Mouse (Mus musculus) midbrain, postnatal 0 days (tissue): ENCODE results near the gene Sars. TPM values are rescaled to one million over a fixed set of nuclear protein-coding genes. Genes with fewer than 3 reads are reported as not detected.

Source experiments
- ATAC-seq: fragments of 200-750 bp; cut with Nextera tagmentation; 2 replicates; pipeline ENCODE4 v1.8.0; 2017; ENCODE audit warnings: moderate number of reproducible peaks, mild to moderate bottlenecking, moderate TSS enrichment, moderate library complexity; ENCODE audit not compliant: low FRiP score
- DNase-seq: peaks from one replicate; pipeline ENCODE4 v3.0.0-alpha.2; 2015; ENCODE audit warnings: low spot score
- H3K27ac ChIP-seq: fragments of 300-500 bp; sonication (generic); 2 replicates; pipeline ENCODE4 v1.5.1; 2014; ENCODE audit warnings: low read depth, mild to moderate bottlenecking, low read length, mixed read lengths
- H3K27me3 ChIP-seq: fragments of 300-500 bp; sonication (generic); 2 replicates; pipeline ENCODE4 v1.6.1; 2014; ENCODE audit warnings: low read length, control low read depth, mixed read lengths; ENCODE audit not compliant: insufficient read depth
- H3K36me3 ChIP-seq: fragments of 300-500 bp; sonication (generic); 2 replicates; pipeline ENCODE4 v1.6.1; 2014; ENCODE audit warnings: low read length, control low read depth, mixed read lengths; ENCODE audit not compliant: insufficient read depth
- H3K4me1 ChIP-seq: fragments of 300-500 bp; sonication (generic); 2 replicates; pipeline ENCODE4 v1.6.1; 2014; ENCODE audit warnings: mild to moderate bottlenecking, control low read depth, antibody characterized with exemption, low read length, mixed read lengths; ENCODE audit not compliant: insufficient read depth
- H3K4me2 ChIP-seq: fragments of 300-500 bp; sonication (generic); 2 replicates; pipeline ENCODE4 v1.6.1; 2014; ENCODE audit warnings: low read depth, mild to moderate bottlenecking, low read length, mixed read lengths; ENCODE audit not compliant: poor library complexity, severe bottlenecking
- H3K4me3 ChIP-seq: fragments of 300-500 bp; sonication (generic); 2 replicates; pipeline ENCODE4 v1.5.1; 2014; ENCODE audit warnings: low read depth, mild to moderate bottlenecking, low read length, moderate library complexity
- H3K9ac ChIP-seq: fragments of 300-500 bp; sonication (generic); replicated peaks from 2 replicates; pipeline ENCODE4 v1.6.1; 2014; ENCODE audit warnings: mild to moderate bottlenecking, low read length, moderate library complexity, mixed read lengths; ENCODE audit not compliant: poor library complexity, severe bottlenecking
- H3K9me3 ChIP-seq: fragments of 300-500 bp; sonication (generic); 2 replicates; pipeline ENCODE4 v1.6.1; 2016; ENCODE audit warnings: low read length, control low read depth
- CTCF ChIP-seq: IDR thresholded peaks from 2 replicates; pipeline ENCODE4 v1.5.1; 2016; ENCODE audit warnings: antibody characterized with exemption, mild to moderate bottlenecking
- WGBS: fragments of 180-500 bp; shearing (Covaris S2); extraction: QIAGEN DNeasy Blood & Tissue Kit; methylation state at CpG from one replicate; pipeline ENCODE4 v1.1.7; 2014; 5-methylcytosine and 5-hydroxymethylcytosine counted together
- polyA plus RNA-seq: library from polyadenylated mRNA; unstranded; fragments of >200 nt; fragmentation: Nextera tagmentation; extraction: Ambion mirVana; gene quantifications from 2 replicates; pipeline ENCODE4 v1.2.1, GENCODE M21; 2015
- total RNA-seq: library from RNA; depleted of rRNA; stranded (reverse); fragments of >200 nt; gene quantifications from 2 replicates; pipeline ENCODE4 v1.2.3, GENCODE M21; 2014

Gene Sars
- total and polyA plus RNA-seq, 2 experiments from 2014 or later = 160 to 223 TPM

DNA sequence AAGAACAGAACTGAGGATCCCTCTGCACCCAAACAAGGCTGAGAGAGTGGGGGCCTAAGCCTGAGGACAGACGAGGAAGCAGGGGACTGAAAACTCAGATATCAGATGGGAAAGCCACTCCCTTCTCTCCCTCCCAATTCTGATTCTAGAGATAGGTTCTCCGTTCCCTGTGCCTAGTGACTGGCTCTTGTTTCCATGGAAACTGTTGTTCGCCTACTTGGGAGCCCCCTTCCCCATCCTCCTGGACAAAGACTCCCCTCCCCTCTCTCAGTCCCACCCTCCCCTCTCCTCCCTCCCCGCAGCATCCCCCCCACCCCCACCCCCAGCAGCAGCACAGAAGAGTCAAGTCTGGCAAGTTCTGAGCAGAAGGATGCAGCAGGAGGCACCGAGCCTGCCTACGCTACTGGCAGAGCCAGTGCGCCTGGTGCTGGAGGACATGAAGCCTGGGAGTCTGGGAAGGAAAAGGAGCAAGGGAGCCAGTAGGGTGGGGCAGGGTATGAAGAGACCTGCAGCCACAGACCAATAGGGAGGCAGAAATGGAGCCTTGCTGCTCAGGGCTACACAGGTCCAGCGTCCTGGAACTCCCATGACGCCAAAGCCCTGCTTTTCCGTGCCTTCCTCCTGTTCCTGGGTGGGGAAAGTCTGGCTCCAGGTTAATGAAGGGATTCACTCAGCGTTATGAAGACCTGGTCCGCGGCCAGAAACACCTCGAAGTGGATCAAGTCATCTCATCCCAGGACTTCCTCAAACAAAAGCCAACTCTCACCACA lies 39.3 kb downstream of the Sars start:
- H3K4me2 ChIP-seq = no peak overlapping the region
- peaks cover 16% of the 10 kb centered on the region for H3K4me1 ChIP-seq
- H3K27me3 ChIP-seq = no peaks in the 10 kb centered on the region
- DNase-seq = peak; percentile 58
- no peaks in the 10 kb centered on the region for H3K9me3 ChIP-seq
- H3K36me3 ChIP-seq = peaks cover 37% of the 10 kb centered on the region
- ATAC-seq = no peak
- no peak overlapping the region for H3K9ac ChIP-seq
- TF ChIP-seq CTCF = no peak
- 17% methylated on average over 14 of the region's 14 CpGs for WGBS
- H3K4me3 ChIP-seq = no peak overlapping the region
- H3K27ac ChIP-seq = peak overlapping the region; percentile 6; the same call in 1 of the 2 replicates

DNA sequence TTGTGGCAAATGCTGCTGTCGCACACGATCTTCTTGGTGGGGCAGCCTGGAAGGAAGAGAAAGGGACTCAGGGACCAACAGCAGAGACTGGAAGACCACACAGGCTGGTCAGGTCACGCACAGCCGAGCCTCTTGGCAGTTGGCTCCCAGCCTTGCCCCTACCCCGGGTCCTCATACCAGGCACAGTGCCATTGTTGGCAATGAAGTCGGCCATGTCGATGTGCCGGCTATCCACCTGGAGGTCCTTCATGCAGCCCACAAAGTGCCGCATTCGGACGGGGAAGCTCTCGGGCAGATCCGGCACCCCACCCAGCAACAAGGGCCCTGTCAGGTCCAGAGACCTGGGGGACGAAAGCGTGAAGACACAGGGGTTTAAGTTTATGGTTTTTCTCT lies 42.5 kb downstream of the Sars start:
- H3K4me3 ChIP-seq = no peak overlapping the region
- peaks cover 5% of the 10 kb centered on the region; the same call in 1 of the 2 replicates for H3K4me1 ChIP-seq
- 58% methylated on average over 15 of the region's 15 CpGs for WGBS
- ATAC-seq (no peak), DNase-seq (peak; percentile 66)
- peak overlapping the region; percentile 0; the same call in 1 of the 2 replicates for H3K27ac ChIP-seq
- H3K9me3 ChIP-seq = no peaks in the 10 kb centered on the region
- H3K36me3 ChIP-seq = peaks cover 68% of the 10 kb centered on the region
- no peak for TF ChIP-seq CTCF
- no peak overlapping the region for H3K4me2 ChIP-seq
- no peak overlapping the region for H3K9ac ChIP-seq
- no peaks in the 10 kb centered on the region for H3K27me3 ChIP-seq

DNA sequence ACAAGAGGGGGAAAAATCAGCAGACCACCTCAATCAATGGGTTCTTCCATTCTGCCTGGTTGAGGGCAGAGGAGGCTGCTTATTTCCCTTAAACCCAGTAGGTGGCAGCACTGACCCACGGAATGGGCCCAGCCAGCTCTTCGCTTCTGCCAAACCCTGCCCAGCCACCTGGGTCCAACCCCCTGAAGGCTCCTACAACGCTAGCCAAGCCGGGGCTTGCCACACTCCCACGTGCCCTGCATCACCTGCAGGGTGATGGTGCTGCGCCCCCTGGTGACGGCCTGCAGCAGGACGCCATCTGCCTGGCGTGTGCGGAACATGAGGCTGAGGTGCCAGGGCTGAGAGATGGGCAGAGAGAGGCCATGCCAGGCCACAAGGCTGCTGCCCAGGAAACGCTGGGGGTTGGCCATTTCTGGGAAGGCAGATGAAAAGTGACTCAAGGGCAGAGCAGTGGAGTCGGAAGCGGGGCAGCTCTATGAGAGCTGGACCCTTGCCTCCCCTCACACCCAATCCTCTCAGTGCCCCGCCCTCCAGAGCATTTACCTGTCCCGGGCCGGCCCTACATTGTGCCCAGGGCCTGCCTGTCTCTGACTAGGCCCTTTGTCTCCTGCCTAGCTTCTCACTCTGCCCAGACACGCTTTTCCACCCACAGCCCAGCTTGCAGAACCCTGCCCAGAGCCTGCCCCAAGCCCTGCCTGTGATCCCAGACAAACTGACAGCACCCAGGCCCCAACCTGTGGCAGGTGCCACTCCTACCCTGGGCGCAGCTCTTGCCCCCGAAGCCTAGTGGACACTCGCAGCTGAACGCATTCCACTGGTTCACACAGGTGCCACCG lies 43.1 kb downstream of the Sars start:
- 38% methylated on average over 22 of the region's 22 CpGs for WGBS
- peak; percentile 95 for DNase-seq
- peaks cover 74% of the 10 kb centered on the region for H3K36me3 ChIP-seq
- peaks cover 5% of the 10 kb centered on the region; the same call in 1 of the 2 replicates for H3K4me1 ChIP-seq
- no peaks in the 10 kb centered on the region for H3K27me3 ChIP-seq
- H3K27ac ChIP-seq = peak overlapping the region; percentile 0; the same call in 1 of the 2 replicates
- H3K9me3 ChIP-seq = no peaks in the 10 kb centered on the region
- no peak overlapping the region for H3K4me2 ChIP-seq
- peak; percentile 95 for TF ChIP-seq CTCF
- peak; percentile 87 for ATAC-seq
- H3K9ac ChIP-seq = no peak overlapping the region
- no peak overlapping the region for H3K4me3 ChIP-seq

DNA sequence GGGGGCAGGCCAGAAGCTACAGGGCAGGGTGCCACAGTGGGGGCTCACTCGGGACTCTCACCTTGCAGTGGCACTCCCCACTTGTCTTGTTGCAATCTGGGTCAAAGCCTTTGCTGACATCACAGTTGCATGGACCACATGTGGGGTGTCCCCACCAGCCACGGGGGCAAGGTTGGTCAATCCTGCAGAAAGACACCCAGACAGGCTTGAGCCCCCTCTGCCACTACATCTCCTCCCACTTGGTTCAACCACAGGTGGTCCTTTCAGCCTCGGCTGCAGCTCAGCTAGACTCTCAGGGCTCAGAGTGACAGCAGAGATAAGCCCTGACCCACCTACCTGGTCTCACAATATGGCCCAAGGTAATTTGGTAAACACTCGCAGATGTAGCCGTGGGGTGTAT lies 44.6 kb downstream of the Sars start:
- Histone ChIP-seq H3K27me3 (no peaks in the 10 kb centered on the region), H3K4me2 (no peak overlapping the region), H3K9ac (no peak overlapping the region), H3K27ac (no peak overlapping the region), H3K4me1 (no peaks in the 10 kb centered on the region), H3K36me3 (peaks cover 77% of the 10 kb centered on the region), H3K4me3 (no peak overlapping the region), H3K9me3 (no peaks in the 10 kb centered on the region)
- WGBS = 89% methylated on average over 5 of the region's 5 CpGs
- no peak for TF ChIP-seq CTCF
- no peak for DNase-seq
- no peak for ATAC-seq

DNA sequence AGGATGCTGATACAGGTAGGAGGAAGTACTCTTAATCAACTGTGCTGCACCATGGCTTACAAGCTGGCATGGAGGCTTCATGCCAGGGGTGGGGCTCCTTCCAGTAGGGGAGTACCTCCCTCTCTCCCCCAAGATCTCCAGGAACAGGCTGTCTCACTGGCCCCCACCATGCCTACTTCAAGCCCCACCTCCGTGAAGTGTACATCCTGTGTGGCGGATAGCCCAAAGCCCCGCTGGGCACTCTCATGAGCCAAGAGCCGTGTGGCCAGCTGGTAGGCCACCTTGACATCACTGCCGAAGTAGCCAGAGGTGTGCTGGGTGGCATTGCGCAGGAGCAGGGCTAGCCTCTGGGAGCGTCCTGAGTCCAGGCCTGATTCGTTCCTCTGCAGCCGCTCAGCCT lies 46.7 kb downstream of the Sars start:
- ATAC-seq (no peak), DNase-seq (no peak)
- Histone ChIP-seq H3K4me3 (no peak overlapping the region), H3K9ac (no peak overlapping the region), H3K27ac (no peak overlapping the region), H3K36me3 (peaks cover 66% of the 10 kb centered on the region), H3K4me2 (no peak overlapping the region), H3K4me1 (no peaks in the 10 kb centered on the region), H3K27me3 (no peaks in the 10 kb centered on the region), H3K9me3 (no peaks in the 10 kb centered on the region)
- WGBS = 94% methylated on average over 9 of the region's 9 CpGs
- TF ChIP-seq CTCF = no peak

DNA sequence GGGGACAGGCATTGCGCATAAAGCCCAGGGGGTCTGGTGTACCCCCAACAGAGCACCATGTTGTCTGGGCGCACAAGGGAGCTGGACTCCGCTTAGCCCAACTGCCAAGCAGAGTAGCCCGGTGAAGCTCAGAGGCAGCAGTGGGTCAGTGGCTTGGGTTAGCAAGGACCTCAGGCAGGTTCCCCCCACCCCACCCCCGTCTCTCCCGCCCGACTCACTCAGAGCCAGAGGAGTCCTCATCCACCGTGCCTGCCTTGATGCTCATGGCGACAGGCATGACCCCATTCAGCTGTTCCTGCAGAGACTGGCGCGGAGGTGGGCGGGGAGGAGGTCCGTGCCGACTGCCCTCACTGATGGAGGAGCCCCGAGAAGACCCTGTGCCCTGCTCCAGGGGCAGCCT lies 52.2 kb downstream of the Sars start:
- Histone ChIP-seq H3K4me2 (no peak overlapping the region), H3K9ac (no peak overlapping the region), H3K4me1 (no peaks in the 10 kb centered on the region), H3K36me3 (peaks cover 35% of the 10 kb centered on the region), H3K9me3 (no peaks in the 10 kb centered on the region), H3K27ac (no peak overlapping the region), H3K27me3 (no peaks in the 10 kb centered on the region), H3K4me3 (no peak overlapping the region)
- WGBS = 51% methylated on average over 13 of the region's 15 CpGs
- no peak for DNase-seq
- TF ChIP-seq CTCF = no peak
- no peak for ATAC-seq
